Mouse (Mus musculus) liver, adult 2 months (tissue): ENCODE results near the gene Gm43518. TPM values are rescaled to one million over a fixed set of nuclear protein-coding genes. Genes with fewer than 3 reads are reported as not detected.
A peak's percentile ranks its signal among the peaks of the same experiment; 100 is the strongest.

Experiments used
- DNase-seq: peaks from one replicate; pipeline ENCODE4 v3.0.0-alpha.2; 2011; ENCODE audit warnings: low read depth, low spot score; ENCODE audit errors: extremely low read depth
- H3K27ac ChIP-seq: fragments of 200-500 bp; replicated peaks from 2 replicates; pipeline ENCODE4 v1.5.1; 2012; ENCODE audit warnings: low read depth, mild to moderate bottlenecking, control low read depth, inconsistent platforms, low read length; ENCODE audit not compliant: insufficient read depth
- H3K27me3 ChIP-seq: fragments of 200-500 bp; 2 replicates; pipeline ENCODE4 v1.6.1; 2012; ENCODE audit warnings: mild to moderate bottlenecking, moderate library complexity, low read length, inconsistent platforms; ENCODE audit not compliant: control insufficient read depth, insufficient read depth
- H3K36me3 ChIP-seq: fragments of 200-500 bp; 2 replicates; pipeline ENCODE4 v1.6.1; 2012; ENCODE audit warnings: low read length, inconsistent platforms; ENCODE audit not compliant: control insufficient read depth, insufficient read depth
- H3K4me1 ChIP-seq: fragments of 200-500 bp; 2 replicates; pipeline ENCODE4 v1.6.1; 2011; ENCODE audit warnings: low read length; ENCODE audit not compliant: control insufficient read depth, insufficient read depth
- H3K4me3 ChIP-seq: fragments of 200-500 bp; 2 replicates; pipeline ENCODE4 v1.5.1; 2011; ENCODE audit warnings: low read depth, mild to moderate bottlenecking, control low read depth, low read length, moderate library complexity; ENCODE audit not compliant: insufficient read depth
- H3K79me2 ChIP-seq: fragments of 200-500 bp; 2 replicates; pipeline ENCODE4 v1.6.1; 2012; ENCODE audit warnings: inconsistent platforms, mild to moderate bottlenecking, low read length, moderate library complexity; ENCODE audit not compliant: control insufficient read depth, insufficient read depth
- H3K9ac ChIP-seq: fragments of 200-500 bp; 2 replicates; pipeline ENCODE4 v1.6.1; 2012; ENCODE audit warnings: low read depth, mild to moderate bottlenecking, control low read depth, inconsistent platforms, low read length
- CTCF ChIP-seq: fragments of 200-500 bp; IDR thresholded peaks from 2 replicates; pipeline ENCODE4 v1.5.1; 2011; ENCODE audit warnings: low read depth, low read length, control low read depth
- POLR2A ChIP-seq: fragments of 200-500 bp; IDR thresholded peaks from 2 replicates; pipeline ENCODE4 v1.6.1; 2011; ENCODE audit warnings: low read length, control low read depth; ENCODE audit not compliant: insufficient read depth; ENCODE audit errors: extremely low read depth
- WGBS: fragments of 180-500 bp; shearing (Covaris S2); methylation state at CpG from one replicate; pipeline ENCODE4 v1.1.7; 2018; 5-methylcytosine and 5-hydroxymethylcytosine counted together
- polyA plus RNA-seq: library from polyadenylated mRNA; depleted of rRNA; stranded (reverse); fragments of >200 nt; gene quantifications from 2 replicates; pipeline ENCODE4 v1.2.3, GENCODE M21; 2012
- total RNA-seq: library from RNA; depleted of rRNA; stranded (reverse); fragments of >200 nt; gene quantifications from 2 replicates; pipeline ENCODE4 v1.2.3, GENCODE M21; 2014

Gene Gm43518
- total and polyA plus RNA-seq, 2 experiments: 0.31 to 1.2 TPM

GRCm38 (mm10) chr5:123914852-123915251 is 12.4 kb upstream of the Gm43518 start:
- Histone ChIP-seq H3K27ac (no peak overlapping the region), H3K79me2 (peaks cover 13% of the 10 kb centered on the region; the same call in 1 of the 2 replicates), H3K9ac (no peak overlapping the region), H3K27me3 (no peaks in the 10 kb centered on the region), H3K36me3 (peaks cover 29% of the 10 kb centered on the region), H3K4me1 (no peaks in the 10 kb centered on the region), H3K4me3 (no peak overlapping the region)
- WGBS: 83% methylated on average over 3 of the region's 3 CpGs
- TF ChIP-seq CTCF: no peak
- TF ChIP-seq POLR2A: no peak
- DNase-seq: no peak

- Histone ChIP-seq H3K9ac (no peak overlapping the region), H3K27ac (no peak overlapping the region), H3K79me2 (no peaks in the 10 kb centered on the region), H3K36me3 (peaks cover 67% of the 10 kb centered on the region), H3K4me3 (no peak overlapping the region), H3K27me3 (no peaks in the 10 kb centered on the region), H3K4me1 (no peaks in the 10 kb centered on the region)
- DNase-seq: no peak
- TF ChIP-seq POLR2A (no peak), CTCF (no peak)
- 94% methylated on average over 6 of the region's 6 CpGs for WGBS
Measured at GRCm38 (mm10) chr5:123922112-123922511, 5.1 kb upstream of the Gm43518 start.

DNA sequence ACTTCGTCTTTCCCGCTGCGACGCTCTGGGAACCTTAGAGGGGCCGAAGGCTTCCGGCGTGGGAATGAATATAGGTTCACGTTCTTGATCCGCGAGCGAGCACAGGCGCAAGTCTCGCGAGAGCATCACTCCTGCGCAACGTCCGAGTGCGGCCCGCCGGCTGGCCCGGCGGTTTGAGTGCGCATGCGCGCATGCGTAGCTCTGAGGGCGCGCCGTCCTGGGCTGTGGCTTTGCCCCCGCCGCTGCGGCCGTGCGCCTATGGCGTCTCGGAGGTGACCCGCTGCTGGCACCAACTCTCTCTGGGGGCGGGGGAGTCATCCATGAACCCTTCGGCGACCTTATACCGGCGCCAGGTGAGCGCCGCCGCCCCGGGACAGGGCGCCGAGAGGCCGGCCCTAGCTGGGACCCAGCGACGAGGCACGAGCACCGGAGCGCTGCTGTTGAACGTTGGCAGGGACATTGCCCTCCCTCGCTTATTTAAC is 3.3 kb downstream of the Gm43518 start, which contains the start of gene Ccdc62:
Gene Ccdc62 (plus strand): TSS at position 172 of the 482 bp plus-strand sequence.
- Histone ChIP-seq H3K27me3 (no peaks in the 10 kb centered on the region), H3K36me3 (peaks cover 17% of the 10 kb centered on the region), H3K79me2 (no peaks in the 10 kb centered on the region), H3K27ac (peak within 1 kb of the TSS; percentile 94), H3K9ac (peak within 1 kb of the TSS; percentile 89), H3K4me1 (peaks cover 6% of the 10 kb centered on the region), H3K4me3 (peak within 1 kb of the TSS; percentile 86)
- DNase-seq: peak; percentile 82
- whole genome bisulfite sequencing: under 1% methylated on average over 56 of the region's 56 CpGs
- TF ChIP-seq CTCF (no peak), POLR2A (peak; percentile 92)

- peak overlapping the region; percentile 89 for H3K9ac ChIP-seq
- peak overlapping the region; percentile 88; the same call in 1 of the 2 replicates for H3K27ac ChIP-seq
- H3K79me2 ChIP-seq: no peaks in the 10 kb centered on the region
- DNase-seq: no peak
- peak overlapping the region; percentile 86; the same call in 1 of the 2 replicates for H3K4me3 ChIP-seq
- peaks cover 12% of the 10 kb centered on the region for H3K36me3 ChIP-seq
- peaks cover 6% of the 10 kb centered on the region for H3K4me1 ChIP-seq
- no peaks in the 10 kb centered on the region for H3K27me3 ChIP-seq
- 47% methylated on average over 13 of the region's 13 CpGs for WGBS
- TF ChIP-seq CTCF (no peak), POLR2A (no peak)
Measured at GRCm38 (mm10) chr5:123931131-123931530, 3.9 kb downstream of the Gm43518 start.

- no peak for DNase-seq
- Histone ChIP-seq H3K4me1 (peaks cover 6% of the 10 kb centered on the region), H3K36me3 (peaks cover 1% of the 10 kb centered on the region; the same call in 1 of the 2 replicates), H3K4me3 (no peak overlapping the region), H3K79me2 (no peaks in the 10 kb centered on the region), H3K27ac (no peak overlapping the region), H3K27me3 (no peaks in the 10 kb centered on the region), H3K9ac (no peak overlapping the region)
- no peak for TF ChIP-seq POLR2A
- TF ChIP-seq CTCF: no peak
Measured at GRCm38 (mm10) chr5:123932927-123933326, 5.7 kb downstream of the Gm43518 start.

DNA sequence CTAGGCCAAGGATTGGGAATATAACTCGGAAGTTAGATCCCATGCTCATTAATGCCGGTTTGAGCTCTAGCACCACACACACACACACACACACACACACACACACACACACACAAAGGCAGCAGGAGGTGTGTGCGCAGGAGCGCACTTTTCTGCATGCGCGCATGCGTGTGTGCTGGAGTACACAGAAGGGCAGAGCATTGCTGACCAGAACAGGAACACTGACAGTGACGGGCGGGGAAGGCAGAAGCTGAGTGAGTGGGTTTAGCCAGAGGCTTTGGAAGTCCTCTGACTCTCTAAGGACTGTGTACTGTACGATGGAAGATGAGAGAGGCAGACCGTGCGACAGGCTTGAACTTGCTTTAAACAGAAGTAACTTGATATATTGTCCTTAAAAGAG is 6.3 kb downstream of the Gm43518 start:
- WGBS: 94% methylated on average over 12 of the region's 12 CpGs
- no peaks in the 10 kb centered on the region for H3K27me3 ChIP-seq
- no peak overlapping the region for H3K9ac ChIP-seq
- H3K79me2 ChIP-seq: no peaks in the 10 kb centered on the region
- no peak for DNase-seq
- H3K4me3 ChIP-seq: no peak overlapping the region
- no peak for TF ChIP-seq POLR2A
- no peak for TF ChIP-seq CTCF
- no peak overlapping the region for H3K27ac ChIP-seq
- H3K36me3 ChIP-seq: no peaks in the 10 kb centered on the region
- peaks cover 6% of the 10 kb centered on the region for H3K4me1 ChIP-seq
